Mouse (Mus musculus): Measurements from ENCODE around the gene Fos.

DNA sequence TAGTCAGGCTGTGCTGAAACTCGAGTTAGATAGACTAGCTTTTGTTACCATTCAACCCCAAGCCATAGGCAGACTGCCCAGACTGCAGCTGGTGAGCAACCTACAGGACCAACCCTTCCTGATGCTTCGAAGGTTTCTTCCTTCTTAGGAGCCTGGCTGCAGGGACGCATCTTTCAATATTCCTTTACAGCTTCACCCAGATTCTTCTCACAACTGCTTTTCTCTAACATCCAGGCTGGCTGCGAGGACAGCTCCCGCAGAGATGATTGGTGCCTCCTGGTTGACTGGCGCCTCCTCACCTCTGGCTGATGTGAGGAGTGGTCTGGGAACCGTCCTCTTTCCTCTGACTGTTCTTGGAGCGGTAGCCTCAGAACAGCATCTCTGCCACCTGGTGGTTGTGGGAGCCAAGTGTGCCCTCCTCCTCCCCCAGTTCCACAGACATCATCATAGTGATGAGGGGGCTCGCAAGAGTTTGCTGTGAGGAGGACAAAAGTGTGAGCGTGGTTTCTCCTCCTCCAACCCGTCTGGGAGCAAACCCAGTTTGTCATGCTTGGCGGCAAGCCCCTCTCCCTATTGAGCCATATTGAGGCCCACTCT is 14.0 kb downstream of the Fos start:
- TF ChIP-seq CTCF (IDR thresholded peaks at IDR 0.05; ENCODE audit: low read depth) (peak; percentile 89), EP300 (IDR thresholded peaks at IDR 0.05; ENCODE audit: low read depth) (no peak)
